In the genomic region with DNA sequence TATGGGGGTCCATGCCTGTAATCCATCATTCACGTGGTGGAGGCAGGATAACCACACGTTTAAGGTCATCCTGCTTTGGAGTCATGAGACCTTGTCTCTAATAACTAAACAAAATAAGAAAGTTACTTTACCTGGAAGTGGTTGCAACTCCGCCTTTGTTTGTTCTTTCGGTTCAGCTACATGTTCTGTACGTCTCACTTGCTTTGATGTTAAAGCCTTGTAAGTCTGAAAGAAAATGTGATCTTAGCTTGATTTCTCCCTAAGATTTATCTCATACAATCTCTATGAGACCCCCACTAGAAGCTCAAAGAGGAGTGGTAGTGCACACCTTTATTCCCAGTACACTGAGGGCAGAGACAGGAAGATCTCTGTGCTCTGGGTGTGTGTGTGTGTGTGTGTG, we compare ENCODE assay signal across 25 mouse cellular contexts. TPM values are rescaled to one million over a fixed set of nuclear protein-coding genes. Genes with fewer than 3 reads are reported as not detected.
DNase-seq lines count a peak whose midpoint lies in the region; ATAC-seq lines count a peak whose summit lies in the region.
"Had no signal": no experiment of that assay in that cellular context is flagged by ENCODE, and none has a peak within 500 bp of the region (broad histone marks: within the 10 kb centered on the region; RNA-seq: fewer than 3 reads in every experiment).

No protein-coding gene starts in this region.

- no peak for ATAC-seq in midbrain, embryonic 11.5 days (ENCODE audit: low FRiP score)
- ATAC-seq in midbrain, embryonic 13.5 days = no peak
- ATAC-seq in CD4-positive, CD25-positive, alpha-beta regulatory T cell, adult 4 months = peak; percentile 57
- no peak for ATAC-seq in hindbrain, embryonic 12.5 days (ENCODE audit: low FRiP score)
- ATAC-seq: forebrain, embryonic 14.5 days; forebrain, embryonic 16.5 days had no signal

- no peak overlapping the region for H3K4me3 ChIP-seq in midbrain, embryonic 11.5 days (ENCODE audit: low read depth, low read length)
- H3K4me3 ChIP-seq in midbrain, embryonic 13.5 days (replicated peaks) = no peak overlapping the region
- no peak overlapping the region for H3K4me3 ChIP-seq in hindbrain, embryonic 12.5 days
- H3K4me3 ChIP-seq: embryonic facial prominence, embryonic 13.5 days; embryonic facial prominence, embryonic 15.5 days; erythroblast, embryonic 14.5 days; forebrain, embryonic 10.5 days; forebrain, embryonic 12.5 days had no signal

- H3K36me3 ChIP-seq in midbrain, embryonic 11.5 days (ENCODE audit: control insufficient read depth, insufficient read depth, low read length) = no peaks in the 10 kb centered on the region
- no peaks in the 10 kb centered on the region for H3K36me3 ChIP-seq in midbrain, embryonic 13.5 days
- H3K36me3 ChIP-seq in hindbrain, embryonic 12.5 days = no peaks in the 10 kb centered on the region
- H3K36me3 ChIP-seq: embryonic facial prominence, embryonic 13.5 days; embryonic facial prominence, embryonic 15.5 days; forebrain, embryonic 10.5 days; forebrain, embryonic 12.5 days had no signal

- WGBS in midbrain, embryonic 11.5 days = 89% methylated on average over 5 of the region's 5 CpGs
- WGBS in midbrain, embryonic 13.5 days = 91% methylated on average over 5 of the region's 5 CpGs
- WGBS in hindbrain, embryonic 12.5 days = 93% methylated on average over 5 of the region's 5 CpGs

- peaks cover 4% of the 10 kb centered on the region; the same call in 1 of the 2 replicates for H3K27me3 ChIP-seq in midbrain, embryonic 11.5 days (ENCODE audit: control insufficient read depth, insufficient read depth, low read length)
- H3K27me3 ChIP-seq in midbrain, embryonic 13.5 days = peaks cover 16% of the 10 kb centered on the region
- peaks cover 14% of the 10 kb centered on the region for H3K27me3 ChIP-seq in hindbrain, embryonic 12.5 days

- H3K27ac ChIP-seq in midbrain, embryonic 11.5 days (ENCODE audit: low read depth, low read length) = no peak overlapping the region
- H3K27ac ChIP-seq in midbrain, embryonic 13.5 days = no peak overlapping the region
- no peak overlapping the region for H3K27ac ChIP-seq in hindbrain, embryonic 12.5 days
- H3K27ac ChIP-seq: embryonic facial prominence, embryonic 13.5 days; embryonic facial prominence, embryonic 15.5 days; forebrain, embryonic 10.5 days; forebrain, embryonic 12.5 days had no signal

- H3K9ac ChIP-seq in midbrain, embryonic 11.5 days (ENCODE audit: low read length) = no peak overlapping the region
- no peak overlapping the region for H3K9ac ChIP-seq in midbrain, embryonic 13.5 days (replicated peaks)
- no peak overlapping the region for H3K9ac ChIP-seq in hindbrain, embryonic 12.5 days
- H3K9ac ChIP-seq: embryonic facial prominence, embryonic 13.5 days; embryonic facial prominence, embryonic 15.5 days; forebrain, embryonic 12.5 days had no signal

- peaks cover 3% of the 10 kb centered on the region; the same call in 1 of the 2 replicates for H3K4me1 ChIP-seq in midbrain, embryonic 11.5 days (ENCODE audit: control insufficient read depth, insufficient read depth, low read length)
- peaks cover 14% of the 10 kb centered on the region for H3K4me1 ChIP-seq in midbrain, embryonic 13.5 days (replicated peaks)
- no peaks in the 10 kb centered on the region for H3K4me1 ChIP-seq in hindbrain, embryonic 12.5 days

- peak; percentile 2 for DNase-seq in midbrain, embryonic 11.5 days (ENCODE audit: low spot score, missing footprints)
- DNase-seq in induced T-regulatory cell, adult 2 months (ENCODE audit: low read depth) = peak; percentile 56
- peak; percentile 58 for DNase-seq in naive thymus-derived CD4-positive, alpha-beta T cell, adult 2 months (ENCODE audit: low read depth)
- DNase-seq in thymus, postnatal 0 days (ENCODE audit: low spot score) = no peak
- no peak for DNase-seq in adrenal gland, adult 2 months
- DNase-seq: adrenal gland, postnatal 25 days; B cell, adult 2 months; cerebellum, adult 11 months; cerebellum, adult 18-20 months; cerebellum, adult 8-10 months; cerebellum, adult 9-11 months; cerebellum, postnatal 14 days; cerebellum, postnatal 36 days; embryo, embryonic 11 days had no signal

- H3K4me2 ChIP-seq in midbrain, embryonic 11.5 days = no peak overlapping the region
- no peak overlapping the region for H3K4me2 ChIP-seq in midbrain, embryonic 13.5 days (replicated peaks)
- no peak overlapping the region for H3K4me2 ChIP-seq in hindbrain, embryonic 12.5 days (replicated peaks)
- H3K4me2 ChIP-seq: embryonic facial prominence, embryonic 13.5 days; embryonic facial prominence, embryonic 15.5 days; forebrain, embryonic 12.5 days had no signal

- H3K9me3 ChIP-seq in midbrain, embryonic 11.5 days (ENCODE audit: control insufficient read depth, low read length) = no peaks in the 10 kb centered on the region
- no peaks in the 10 kb centered on the region for H3K9me3 ChIP-seq in midbrain, embryonic 13.5 days
- no peaks in the 10 kb centered on the region for H3K9me3 ChIP-seq in hindbrain, embryonic 12.5 days (replicated peaks)
- H3K9me3 ChIP-seq: embryonic facial prominence, embryonic 13.5 days; embryonic facial prominence, embryonic 15.5 days; forebrain, embryonic 10.5 days; forebrain, embryonic 12.5 days had no signal

RNA-seq across cellular contexts. Expression of a gene that starts 5.4 kb away (rescaled TPM):
- polyA plus RNA-seq in midbrain, embryonic 11.5 days (2014; fragmentation: Nextera tagmentation; extraction: Ambion mirVana) = 22.5 and 26.9 TPM in 2 replicates
- 5.6 and 12.0 TPM in 2 replicates for polyA plus RNA-seq in midbrain, embryonic 13.5 days (2015; fragmentation: Nextera tagmentation; extraction: Ambion mirVana)
- 1 to 10 TPM; 1.7 to 2.4 TPM for polyA plus RNA-seq in CD4-positive, CD25-positive, alpha-beta regulatory T cell, adult 4 months (2017; shearing (Covaris generic))
- polyA plus RNA-seq in hindbrain, embryonic 12.5 days (2016; fragmentation: Nextera tagmentation; extraction: Ambion mirVana) = 5.0 and 5.3 TPM in 2 replicates
- 0.72 and 1.0 TPM in 2 replicates for polyA plus RNA-seq in thymus, postnatal 0 days (2015; fragmentation: Nextera tagmentation; extraction: Ambion mirVana)
- total RNA-seq in adrenal gland, adult 2 months (2021) = 1,000 to 10,000 TPM in 1 of 2 experiments, 100 to 1,000 TPM in 1; 689 to 1,037 TPM
- polyA plus RNA-seq in adrenal gland, adult 2 months (2012; rRNA removed) = 297 and 312 TPM in 2 replicates
- total RNA-seq: common myeloid progenitor, adult 5-6 weeks had no signal

RNA-seq across cellular contexts. Expression of a gene that starts 17.7 kb away (rescaled TPM):
- 739 and 783 TPM in 2 replicates for polyA plus RNA-seq in midbrain, embryonic 11.5 days (2014; fragmentation: Nextera tagmentation; extraction: Ambion mirVana)
- polyA plus RNA-seq in midbrain, embryonic 13.5 days (2015; fragmentation: Nextera tagmentation; extraction: Ambion mirVana) = 772 and 835 TPM in 2 replicates
- 100 to 1,000 TPM; 177 to 260 TPM for polyA plus RNA-seq in CD4-positive, CD25-positive, alpha-beta regulatory T cell, adult 4 months (2017; shearing (Covaris generic))
- 692 and 752 TPM in 2 replicates for polyA plus RNA-seq in hindbrain, embryonic 12.5 days (2016; fragmentation: Nextera tagmentation; extraction: Ambion mirVana)
- 835 and 844 TPM in 2 replicates for polyA plus RNA-seq in thymus, postnatal 0 days (2015; fragmentation: Nextera tagmentation; extraction: Ambion mirVana)
- total RNA-seq in adrenal gland, adult 2 months (2021) = 100 to 1,000 TPM; 705 to 794 TPM
- polyA plus RNA-seq in adrenal gland, adult 2 months (2012; rRNA removed) = 237 and 341 TPM in 2 replicates

RNA-seq across cellular contexts. Expression of a gene that starts 23.9 kb away (rescaled TPM):
- polyA plus RNA-seq in midbrain, embryonic 11.5 days (2014; fragmentation: Nextera tagmentation; extraction: Ambion mirVana) = 54.5 and 57.0 TPM in 2 replicates
- 56.4 and 63.7 TPM in 2 replicates for polyA plus RNA-seq in midbrain, embryonic 13.5 days (2015; fragmentation: Nextera tagmentation; extraction: Ambion mirVana)
- polyA plus RNA-seq in CD4-positive, CD25-positive, alpha-beta regulatory T cell, adult 4 months (2017; shearing (Covaris generic)) = 10 to 100 TPM; 18.4 to 30.4 TPM
- 68.1 and 69.0 TPM in 2 replicates for polyA plus RNA-seq in hindbrain, embryonic 12.5 days (2016; fragmentation: Nextera tagmentation; extraction: Ambion mirVana)
- 34.6 and 48.5 TPM in 2 replicates for polyA plus RNA-seq in thymus, postnatal 0 days (2015; fragmentation: Nextera tagmentation; extraction: Ambion mirVana)
- 10 to 100 TPM; 39.5 to 63.8 TPM for total RNA-seq in adrenal gland, adult 2 months (2021)
- 0.46 and 0.59 TPM in 2 replicates for polyA plus RNA-seq in adrenal gland, adult 2 months (2012; rRNA removed)

RNA-seq across cellular contexts. Expression of a gene that starts 50.6 kb away (rescaled TPM):
- polyA plus RNA-seq in midbrain, embryonic 11.5 days (2014; fragmentation: Nextera tagmentation; extraction: Ambion mirVana) = 42.8 and 47.4 TPM in 2 replicates
- polyA plus RNA-seq in midbrain, embryonic 13.5 days (2015; fragmentation: Nextera tagmentation; extraction: Ambion mirVana) = 50.3 and 51.3 TPM in 2 replicates
- polyA plus RNA-seq in CD4-positive, CD25-positive, alpha-beta regulatory T cell, adult 4 months (2017; shearing (Covaris generic)) = 10 to 100 TPM; 55.9 to 66.9 TPM
- 41.4 and 46.7 TPM in 2 replicates for polyA plus RNA-seq in hindbrain, embryonic 12.5 days (2016; fragmentation: Nextera tagmentation; extraction: Ambion mirVana)
- polyA plus RNA-seq in thymus, postnatal 0 days (2015; fragmentation: Nextera tagmentation; extraction: Ambion mirVana) = 80.8 and 86.1 TPM in 2 replicates
- total RNA-seq in adrenal gland, adult 2 months (2021) = 10 to 100 TPM; 66.3 to 70.8 TPM
- polyA plus RNA-seq in adrenal gland, adult 2 months (2012; rRNA removed) = 30.7 and 39.1 TPM in 2 replicates

Comparison
In these comparisons a context has a peak if more than half of its experiments do, and no peak if none do; other contexts are left out.
1. DNase-seq: peak in midbrain, embryonic 11.5 days (single experiment), induced T-regulatory cell, adult 2 months (single experiment) and naive thymus-derived CD4-positive, alpha-beta T cell, adult 2 months (single experiment); none in thymus, postnatal 0 days (single experiment) and adrenal gland, adult 2 months (single experiment).
2. RNA of a gene that starts 5.4 kb away (polyA plus RNA-seq): 297 to 312 TPM in adrenal gland, adult 2 months; 22.5 to 26.9 TPM in midbrain, embryonic 11.5 days, 5.6 to 12.0 TPM in midbrain, embryonic 13.5 days, 5.0 to 5.3 TPM in hindbrain, embryonic 12.5 days, 1.7 to 2.4 TPM in CD4-positive, CD25-positive, alpha-beta regulatory T cell, adult 4 months and 0.72 to 1.0 TPM in thymus, postnatal 0 days; every median in the first group is over 10 times any median in the second.
3. RNA of a gene that starts 23.9 kb away (polyA plus RNA-seq): 68.1 to 69.0 TPM in hindbrain, embryonic 12.5 days, 56.4 to 63.7 TPM in midbrain, embryonic 13.5 days, 54.5 to 57.0 TPM in midbrain, embryonic 11.5 days, 34.6 to 48.5 TPM in thymus, postnatal 0 days and 18.4 to 30.4 TPM in CD4-positive, CD25-positive, alpha-beta regulatory T cell, adult 4 months; 0.46 to 0.59 TPM in adrenal gland, adult 2 months; every median in the first group is over 10 times any median in the second.